ENCODE assay signal across 11 mouse cellular contexts in genomic region chr1:30503224-30503623, GRCm38 (mm10).
DNase-seq lines count a peak whose midpoint lies in the region; ATAC-seq and TF ChIP-seq lines count a peak whose summit lies in the region.
"Had no signal": no experiment of that assay in that cellular context is flagged by ENCODE, and none has a peak within 500 bp of the region (broad histone marks: within the 10 kb centered on the region; RNA-seq: fewer than 3 reads in every experiment).

No protein-coding gene starts in this region.

- no peak overlapping the region for H3K4me2 ChIP-seq in forebrain, embryonic 14.5 days (ENCODE audit: low read length)
- no peak overlapping the region for H3K4me2 ChIP-seq in forebrain, embryonic 12.5 days
- H3K4me2 ChIP-seq in hindbrain, postnatal 0 days (ENCODE audit: low read depth, low read length), result no peak overlapping the region
- H3K4me2 ChIP-seq in midbrain, embryonic 16.5 days (ENCODE audit: low read length), result no peak overlapping the region
- H3K4me2 ChIP-seq: embryonic facial prominence, embryonic 13.5 days had no signal

- H3K9me3 ChIP-seq in forebrain, embryonic 14.5 days (replicated peaks; ENCODE audit: control insufficient read depth, low read length), result no peaks in the 10 kb centered on the region
- no peaks in the 10 kb centered on the region for H3K9me3 ChIP-seq in forebrain, embryonic 12.5 days
- H3K9me3 ChIP-seq in hindbrain, postnatal 0 days (ENCODE audit: low read length), result no peaks in the 10 kb centered on the region
- H3K9me3 ChIP-seq in midbrain, embryonic 16.5 days (replicated peaks; ENCODE audit: control insufficient read depth, low read length, poor library complexity, severe bottlenecking), result no peaks in the 10 kb centered on the region
- H3K9me3 ChIP-seq: embryonic facial prominence, embryonic 13.5 days; heart, embryonic 10.5 days had no signal

- H3K9ac ChIP-seq in forebrain, embryonic 14.5 days (ENCODE audit: low read length), result no peak overlapping the region
- H3K9ac ChIP-seq in forebrain, embryonic 12.5 days, result no peak overlapping the region
- no peak overlapping the region for H3K9ac ChIP-seq in hindbrain, postnatal 0 days (replicated peaks; ENCODE audit: low read length)
- H3K9ac ChIP-seq in midbrain, embryonic 16.5 days (ENCODE audit: low read depth, low read length), result no peak overlapping the region
- H3K9ac ChIP-seq: embryonic facial prominence, embryonic 13.5 days had no signal

- H3K4me3 ChIP-seq in forebrain, embryonic 14.5 days (ENCODE audit: low read depth, low read length), result no peak overlapping the region
- no peak overlapping the region for H3K4me3 ChIP-seq in forebrain, embryonic 12.5 days (replicated peaks)
- H3K4me3 ChIP-seq in hindbrain, postnatal 0 days (ENCODE audit: low read length), result no peak overlapping the region
- H3K4me3 ChIP-seq in midbrain, embryonic 16.5 days (ENCODE audit: low read depth, low read length), result no peak overlapping the region
- H3K4me3 ChIP-seq: embryonic facial prominence, embryonic 13.5 days; heart, embryonic 10.5 days had no signal

- peak; percentile 74 for DNase-seq in forebrain, embryonic 14.5 days (ENCODE audit: low spot score)
- DNase-seq in ES-CJ7 (ENCODE audit: low read depth, low spot score), result peak; percentile 23
- DNase-seq in hindbrain, postnatal 0 days (ENCODE audit: low spot score), result peak; percentile 85
- no peak for DNase-seq in gastrocnemius, postnatal 14 days
- no peak for DNase-seq in adrenal gland, postnatal 36 days
- DNase-seq in adrenal gland, adult 8-10 months, result no peak

- intact Hi-C loops in gastrocnemius, postnatal 14 days (cut with DNase I; ENCODE audit: low total_unique reads), result no loop called here

- no peaks in the 10 kb centered on the region for H3K27me3 ChIP-seq in forebrain, embryonic 14.5 days (replicated peaks; ENCODE audit: control insufficient read depth, insufficient read depth, low read length)
- no peaks in the 10 kb centered on the region for H3K27me3 ChIP-seq in forebrain, embryonic 12.5 days
- H3K27me3 ChIP-seq in hindbrain, postnatal 0 days (ENCODE audit: insufficient read depth, low read length), result no peaks in the 10 kb centered on the region
- H3K27me3 ChIP-seq in midbrain, embryonic 16.5 days (ENCODE audit: control insufficient read depth, insufficient read depth, low read depth, low read length), result no peaks in the 10 kb centered on the region
- H3K27me3 ChIP-seq: embryonic facial prominence, embryonic 13.5 days had no signal

- H3K36me3 ChIP-seq in forebrain, embryonic 14.5 days (ENCODE audit: control insufficient read depth, insufficient read depth, low read length), result no peaks in the 10 kb centered on the region
- H3K36me3 ChIP-seq in forebrain, embryonic 12.5 days (replicated peaks), result no peaks in the 10 kb centered on the region
- H3K36me3 ChIP-seq in hindbrain, postnatal 0 days (ENCODE audit: insufficient read depth, low read length), result no peaks in the 10 kb centered on the region
- H3K36me3 ChIP-seq in midbrain, embryonic 16.5 days (ENCODE audit: control insufficient read depth, insufficient read depth, low read length), result no peaks in the 10 kb centered on the region
- H3K36me3 ChIP-seq: embryonic facial prominence, embryonic 13.5 days; heart, embryonic 10.5 days had no signal

- peak; percentile 63; the same call in 1 of the 2 replicates for ATAC-seq in forebrain, embryonic 14.5 days
- no peak for ATAC-seq in forebrain, embryonic 12.5 days (ENCODE audit: low FRiP score)
- ATAC-seq in hindbrain, postnatal 0 days, result 0 out of 2 replicates have a peak, but pooled peaks have one; percentile 49
- ATAC-seq in midbrain, embryonic 16.5 days, result peak; percentile 83
- ATAC-seq: CD4-positive, CD25-positive, alpha-beta regulatory T cell, adult 4 months had no signal

- WGBS in forebrain, embryonic 14.5 days, result 29% methylated on average over 1 of the region's 1 CpGs
- WGBS in forebrain, embryonic 12.5 days, result 40% methylated on average over 1 of the region's 1 CpGs
- 15% methylated on average over 1 of the region's 1 CpGs for WGBS in hindbrain, postnatal 0 days
- 21% methylated on average over 1 of the region's 1 CpGs for WGBS in midbrain, embryonic 16.5 days

- no peaks in the 10 kb centered on the region for H3K4me1 ChIP-seq in forebrain, embryonic 14.5 days (ENCODE audit: control insufficient read depth, insufficient read depth, low read length)
- H3K4me1 ChIP-seq in forebrain, embryonic 12.5 days, result no peaks in the 10 kb centered on the region
- H3K4me1 ChIP-seq in hindbrain, postnatal 0 days (ENCODE audit: insufficient read depth, low read length), result no peaks in the 10 kb centered on the region
- no peaks in the 10 kb centered on the region for H3K4me1 ChIP-seq in midbrain, embryonic 16.5 days (ENCODE audit: control insufficient read depth, insufficient read depth, low read length)
- H3K4me1 ChIP-seq: embryonic facial prominence, embryonic 13.5 days; heart, embryonic 10.5 days had no signal

- peak; percentile 85 for TF ChIP-seq CTCF in hindbrain, postnatal 0 days (IDR thresholded peaks at IDR 0.05; ENCODE audit: low read depth)

- H3K27ac ChIP-seq in forebrain, embryonic 14.5 days (ENCODE audit: low read depth, low read length), result no peak overlapping the region
- H3K27ac ChIP-seq in forebrain, embryonic 12.5 days, result no peak overlapping the region
- no peak overlapping the region for H3K27ac ChIP-seq in hindbrain, postnatal 0 days
- H3K27ac ChIP-seq in midbrain, embryonic 16.5 days (ENCODE audit: low read length), result no peak overlapping the region
- H3K27ac ChIP-seq: embryonic facial prominence, embryonic 13.5 days; heart, embryonic 10.5 days had no signal

Comparison
In these comparisons a context has a peak if more than half of its experiments do, and no peak if none do; other contexts are left out.
1. DNase-seq: peak in forebrain, embryonic 14.5 days (single experiment), ES-CJ7 (single experiment) and hindbrain, postnatal 0 days (single experiment); none in gastrocnemius, postnatal 14 days (single experiment), adrenal gland, postnatal 36 days (0 of 2) and adrenal gland, adult 8-10 months (single experiment).